Mouse (Mus musculus) heart, adult 2 months (tissue): ENCODE measurements around the gene Pheta1. TPM values are rescaled to one million over a fixed set of nuclear protein-coding genes. Genes with fewer than 3 reads are reported as not detected.

Experiments
- DNase-seq, 2 experiments: peaks; one replicate each; pipeline ENCODE4 v3.0.0; 2021
- H3K27ac ChIP-seq: fragments of 200-600 bp; 2 replicates; pipeline ENCODE4 v1.8.1; 2022
- H3K27me3 ChIP-seq: fragments of 200-500 bp; 2 replicates; pipeline ENCODE4 v1.6.1; 2012; ENCODE audit warnings: mild to moderate bottlenecking, low read length, inconsistent platforms, mixed read lengths; ENCODE audit not compliant: control insufficient read depth, insufficient read depth
- H3K36me3 ChIP-seq: fragments of 200-500 bp; 2 replicates; pipeline ENCODE4 v1.6.1; 2012; ENCODE audit warnings: low read length, inconsistent platforms; ENCODE audit not compliant: control insufficient read depth, insufficient read depth
- H3K4me1 ChIP-seq: fragments of 200-500 bp; 2 replicates; pipeline ENCODE4 v1.6.1; 2011; ENCODE audit warnings: low read length; ENCODE audit not compliant: control insufficient read depth, insufficient read depth
- H3K4me3 ChIP-seq: fragments of 200-600 bp; 2 replicates; pipeline ENCODE4 v1.8.1; 2022
- H3K79me2 ChIP-seq: fragments of 200-500 bp; replicated peaks from 2 replicates; pipeline ENCODE4 v1.6.1; 2012; ENCODE audit warnings: mild to moderate bottlenecking, inconsistent platforms, low read length, moderate library complexity, mixed read lengths; ENCODE audit not compliant: control insufficient read depth, insufficient read depth
- H3K9ac ChIP-seq: fragments of 200-500 bp; 2 replicates; pipeline ENCODE4 v1.6.1; 2012; ENCODE audit warnings: low read depth, mild to moderate bottlenecking, control low read depth, inconsistent platforms, low read length, mixed read lengths
- CTCF ChIP-seq: fragments of 200-600 bp; IDR thresholded peaks from 2 replicates; pipeline ENCODE4 v1.8.1; 2022; ENCODE audit warnings: antibody characterized with exemption, mild to moderate bottlenecking, moderate library complexity
- EP300 ChIP-seq: fragments of 200-500 bp; IDR thresholded peaks from 2 replicates; pipeline ENCODE4 v1.6.1; 2011; ENCODE audit warnings: low read depth, low read length, control low read depth; ENCODE audit not compliant: insufficient read depth
- POLR2A ChIP-seq: fragments of 200-500 bp; IDR thresholded peaks from 2 replicates; pipeline ENCODE4 v1.6.1; 2011; ENCODE audit warnings: mild to moderate bottlenecking, low read depth, low read length, control low read depth; ENCODE audit not compliant: insufficient read depth
- WGBS: fragments of 180-500 bp; shearing (Covaris S2); methylation state at CpG from one replicate; pipeline ENCODE4 v1.1.7; 2018; 5-methylcytosine and 5-hydroxymethylcytosine counted together
- intact Hi-C: fragments of 180-260 bp; cut with DNase I; formaldehyde crosslinking; loops from one replicate; pipeline ENCODE4 v1.15.1; 2025
- polyA plus RNA-seq: library from polyadenylated mRNA; depleted of rRNA; stranded (reverse); fragments of >200 nt; gene quantifications from 2 replicates; pipeline ENCODE4 v1.2.3, GENCODE M21; 2012
- total RNA-seq, 2 experiments: library from RNA; stranded (reverse); gene quantifications; 2 replicates each; pipeline ENCODE4 v1.2.3; 2021

Gene Pheta1
- total and polyA plus RNA-seq, 3 experiments: 9.3 to 12.5 (median 9.3) TPM

- no peak for DNase-seq
- WGBS: 64% methylated on average over 7 of the region's 7 CpGs
- TF ChIP-seq POLR2A (no peak), CTCF (no peak), EP300 (no peak)
- Histone ChIP-seq H3K36me3 (peaks cover 6% of the 10 kb centered on the region; the same call in 1 of the 2 replicates), H3K79me2 (no peaks in the 10 kb centered on the region), H3K27ac (peak overlapping the region; percentile 18; the same call in 1 of the 2 replicates), H3K4me3 (no peak overlapping the region), H3K27me3 (no peaks in the 10 kb centered on the region), H3K9ac (no peak overlapping the region), H3K4me1 (peaks cover 28% of the 10 kb centered on the region)
- intact Hi-C loops: no loop called here
These were observed 36.1 kb upstream of the Pheta1 start for GRCm38 (mm10) chr5:121812526-121813243.

- intact Hi-C loops: no loop called here
- H3K27ac ChIP-seq: no peak overlapping the region
- H3K36me3 ChIP-seq: peaks cover 3% of the 10 kb centered on the region; the same call in 1 of the 2 replicates
- H3K4me3 ChIP-seq: no peak overlapping the region
- WGBS: 90% methylated on average over 10 of the region's 10 CpGs
- no peak for TF ChIP-seq POLR2A
- peak in 1 of 2 experiments; percentile 32 for DNase-seq
- H3K4me1 ChIP-seq: peaks cover 27% of the 10 kb centered on the region
- H3K9ac ChIP-seq: no peak overlapping the region
- H3K27me3 ChIP-seq: no peaks in the 10 kb centered on the region
- no peaks in the 10 kb centered on the region for H3K79me2 ChIP-seq
These were observed 35.0 kb upstream of the Pheta1 start for GRCm38 (mm10) chr5:121813744-121814143.

- Histone ChIP-seq H3K27me3 (no peaks in the 10 kb centered on the region), H3K4me1 (peaks cover 21% of the 10 kb centered on the region), H3K9ac (no peak overlapping the region), H3K27ac (peak overlapping the region; percentile 43), H3K36me3 (no peaks in the 10 kb centered on the region), H3K79me2 (no peaks in the 10 kb centered on the region), H3K4me3 (no peak overlapping the region)
- peak; percentile 82 for TF ChIP-seq CTCF
- TF ChIP-seq POLR2A: no peak
- no peak for TF ChIP-seq EP300
- WGBS: 46% methylated on average over 3 of the region's 3 CpGs
- intact Hi-C loops: loop anchor here (1.0 kb wide), 1 partner anchor 27 kb away; no protein-coding TSS in a partner anchor
- peak; percentile 60 to 73 for DNase-seq
These were observed 33.7 kb upstream of the Pheta1 start for GRCm38 (mm10) chr5:121815067-121815466.

GRCm38 (mm10) chr5:121815867-121816380 lies 32.9 kb upstream of the Pheta1 start:
- DNase-seq: peak in 1 of 2 experiments; percentile 5

GRCm38 (mm10) chr5:121816611-121817010 lies 32.2 kb upstream of the Pheta1 start:
- intact Hi-C loops: no loop called here

More at GRCm38 (mm10) chr5:121815867-121816380, 32.9 kb upstream of the Pheta1 start:
- no peak overlapping the region for H3K9ac ChIP-seq
- no peak overlapping the region; the same call in 1 of the 2 replicates for H3K27ac ChIP-seq
- H3K27me3 ChIP-seq: no peaks in the 10 kb centered on the region
- TF ChIP-seq POLR2A (no peak), CTCF (no peak), EP300 (no peak)
- no peaks in the 10 kb centered on the region; the same call in 1 of the 2 replicates for H3K36me3 ChIP-seq
- peaks cover 21% of the 10 kb centered on the region for H3K4me1 ChIP-seq
- H3K79me2 ChIP-seq: no peaks in the 10 kb centered on the region
- H3K4me3 ChIP-seq: no peak overlapping the region
- intact Hi-C loops: loop anchor here (1.0 kb wide), 1 partner anchor 26 kb away; no protein-coding TSS in a partner anchor
- WGBS: 65% methylated on average over 8 of the region's 8 CpGs

GRCm38 (mm10) chr5:121817551-121817950 lies 31.2 kb upstream of the Pheta1 start:
- WGBS: 82% methylated on average over 9 of the region's 9 CpGs
- Histone ChIP-seq H3K79me2 (no peaks in the 10 kb centered on the region), H3K9ac (no peak overlapping the region), H3K4me1 (peaks cover 15% of the 10 kb centered on the region), H3K36me3 (peaks cover 5% of the 10 kb centered on the region), H3K27ac (no peak overlapping the region), H3K27me3 (no peaks in the 10 kb centered on the region), H3K4me3 (no peak overlapping the region)
- DNase-seq: no peak
- no peak for TF ChIP-seq EP300
- no peak for TF ChIP-seq POLR2A
- TF ChIP-seq CTCF: no peak
- intact Hi-C loops: no loop called here

More at GRCm38 (mm10) chr5:121816611-121817010, 32.2 kb upstream of the Pheta1 start:
- peaks cover 22% of the 10 kb centered on the region for H3K4me1 ChIP-seq
- no peak for DNase-seq
- no peak for TF ChIP-seq EP300
- no peak for TF ChIP-seq CTCF
- TF ChIP-seq POLR2A: no peak
- no peaks in the 10 kb centered on the region for H3K27me3 ChIP-seq
- no peaks in the 10 kb centered on the region for H3K79me2 ChIP-seq
- no peak overlapping the region for H3K4me3 ChIP-seq
- no peak overlapping the region for H3K27ac ChIP-seq
- WGBS: 94% methylated on average over 2 of the region's 2 CpGs
- peaks cover 4% of the 10 kb centered on the region for H3K36me3 ChIP-seq
- H3K9ac ChIP-seq: no peak overlapping the region
